Mouse (Mus musculus) E14TG2a.4 (cell line): ENCODE measurements around the gene Vkorc1l1.
"Not testable (repeated sequence)": the region's sequence is repeated elsewhere in the genome, so short reads cannot be mapped to it uniquely, and the experiment has no call there.

Experiments
- H3K27me3 ChIP-seq: 2 replicates; pipeline ENCODE4 v1.6.1; 2014; ENCODE audit warnings: low read length, control low read depth; ENCODE audit not compliant: insufficient read depth
- H3K36me3 ChIP-seq: 2 replicates; pipeline ENCODE4 v1.6.1; 2014; ENCODE audit warnings: low read length, control low read depth; ENCODE audit not compliant: insufficient read depth
- H3K4me1 ChIP-seq: replicated peaks from 2 replicates; pipeline ENCODE4 v1.6.1; 2014; ENCODE audit warnings: low read depth, low read length, control low read depth
- H3K4me3 ChIP-seq: replicated peaks from 2 replicates; pipeline ENCODE4 v1.5.1; 2014; ENCODE audit warnings: mild to moderate bottlenecking, low read length
- H3K9me3 ChIP-seq: 2 replicates; pipeline ENCODE4 v1.6.1; 2014; ENCODE audit warnings: low read length, control low read depth
- CTCF ChIP-seq: conservative IDR thresholded peaks from 2 replicates; pipeline ENCODE4 v1.5.1; 2014; ENCODE audit warnings: low read length
- NANOG ChIP-seq: IDR thresholded peaks from 2 replicates; pipeline ENCODE4 v1.6.1; 2014; ENCODE audit warnings: borderline replicate concordance, low read length, mixed read lengths
- POU5F1 ChIP-seq: IDR thresholded peaks from 2 replicates; pipeline ENCODE4 v1.6.1; 2014; ENCODE audit warnings: low read length, borderline replicate concordance

Gene Vkorc1l1

GRCm38 (mm10) chr5:129940281-129940680, 1.5 kb upstream of the Vkorc1l1 start:
- peaks cover 37% of the 10 kb centered on the region for H3K4me1 ChIP-seq
- no peak overlapping the region for H3K4me3 ChIP-seq
- H3K27me3 ChIP-seq: no peaks in the 10 kb centered on the region
- H3K9me3 ChIP-seq: no peaks in the 10 kb centered on the region
- H3K36me3 ChIP-seq: peaks cover 14% of the 10 kb centered on the region
- TF ChIP-seq NANOG (no peak), POU5F1 (no peak), CTCF (no peak)

- Histone ChIP-seq H3K4me1 (peaks cover 42% of the 10 kb centered on the region), H3K4me3 (peak overlapping the region; percentile 74), H3K9me3 (no peaks in the 10 kb centered on the region), H3K36me3 (peaks cover 19% of the 10 kb centered on the region), H3K27me3 (no peaks in the 10 kb centered on the region)
- TF ChIP-seq NANOG (no peak), POU5F1 (no peak), CTCF (no peak)
Observed at GRCm38 (mm10) chr5:129940736-129941494, 855 bp upstream of the Vkorc1l1 start.

GRCm38 (mm10) chr5:129942073-129942939, 536 bp downstream of the Vkorc1l1 start:
- H3K36me3 ChIP-seq: peaks cover 32% of the 10 kb centered on the region
- peaks cover 53% of the 10 kb centered on the region for H3K4me1 ChIP-seq
- not testable (repeated sequence) for H3K9me3 ChIP-seq, H3K27me3 ChIP-seq
- peak overlapping the region; percentile 93 for H3K4me3 ChIP-seq

GRCm38 (mm10) chr5:129943402-129943801, 1.6 kb downstream of the Vkorc1l1 start:
- Histone ChIP-seq H3K4me3 (peak overlapping the region; percentile 93), H3K36me3 (peaks cover 43% of the 10 kb centered on the region), H3K27me3 (no peaks in the 10 kb centered on the region), H3K9me3 (no peaks in the 10 kb centered on the region), H3K4me1 (peaks cover 64% of the 10 kb centered on the region)
- no peak for TF ChIP-seq CTCF
- TF ChIP-seq POU5F1: no peak
- TF ChIP-seq NANOG: no peak

- H3K36me3 ChIP-seq: peaks cover 47% of the 10 kb centered on the region
- no peak for TF ChIP-seq POU5F1
- TF ChIP-seq NANOG: no peak
- no peak for TF ChIP-seq CTCF
- peaks cover 64% of the 10 kb centered on the region for H3K4me1 ChIP-seq
- no peaks in the 10 kb centered on the region for H3K9me3 ChIP-seq
- no peaks in the 10 kb centered on the region for H3K27me3 ChIP-seq
- H3K4me3 ChIP-seq: no peak overlapping the region
Observed at GRCm38 (mm10) chr5:129947528-129948033, 5.8 kb downstream of the Vkorc1l1 start.

- no peak overlapping the region for H3K4me3 ChIP-seq
- TF ChIP-seq POU5F1: no peak
- no peak for TF ChIP-seq CTCF
- TF ChIP-seq NANOG: no peak
- peaks cover 27% of the 10 kb centered on the region for H3K36me3 ChIP-seq
- H3K27me3 ChIP-seq: no peaks in the 10 kb centered on the region
- peaks cover 56% of the 10 kb centered on the region for H3K4me1 ChIP-seq
- H3K9me3 ChIP-seq: no peaks in the 10 kb centered on the region
Observed at GRCm38 (mm10) chr5:129952143-129952542, 10.4 kb downstream of the Vkorc1l1 start.

GRCm38 (mm10) chr5:129954473-129955254, 12.9 kb downstream of the Vkorc1l1 start:
- no peaks in the 10 kb centered on the region for H3K27me3 ChIP-seq
- H3K4me3 ChIP-seq: no peak overlapping the region
- no peak for TF ChIP-seq POU5F1
- TF ChIP-seq CTCF: no peak
- TF ChIP-seq NANOG: no peak
- peaks cover 43% of the 10 kb centered on the region for H3K4me1 ChIP-seq
- H3K36me3 ChIP-seq: peaks cover 36% of the 10 kb centered on the region
- H3K9me3 ChIP-seq: no peaks in the 10 kb centered on the region

GRCm38 (mm10) chr5:129955792-129956191, 14.0 kb downstream of the Vkorc1l1 start:
- Histone ChIP-seq H3K36me3 (peaks cover 40% of the 10 kb centered on the region), H3K4me1 (peaks cover 41% of the 10 kb centered on the region)
- TF ChIP-seq NANOG (no peak), CTCF (no peak), POU5F1 (no peak)

More at GRCm38 (mm10) chr5:129955792-129956191, 14.0 kb downstream of the Vkorc1l1 start:
- Histone ChIP-seq H3K27me3 (no peaks in the 10 kb centered on the region), H3K4me3 (no peak overlapping the region), H3K9me3 (no peaks in the 10 kb centered on the region)
